Mouse (Mus musculus) ES-E14 (cell line): ENCODE measurements around the gene Zfp760. TPM values are rescaled to one million over a fixed set of nuclear protein-coding genes. Genes with fewer than 3 reads are reported as not detected.
A peak's percentile ranks its signal among the peaks of the same experiment; 100 is the strongest.

Experiments
- DNase-seq: peaks from one replicate; pipeline ENCODE4 v3.0.0-alpha.2; 2013; ENCODE audit warnings: low read depth, low spot score
- H3K27ac ChIP-seq: 2 replicates; pipeline ENCODE4 v1.5.1; 2012; ENCODE audit warnings: low read depth, mild to moderate bottlenecking, low read length, moderate library complexity, mixed read lengths; ENCODE audit not compliant: poor library complexity, insufficient read depth, severe bottlenecking
- H3K36me3 ChIP-seq: 2 replicates; pipeline ENCODE4 v1.6.1; 2012; ENCODE audit warnings: mild to moderate bottlenecking, low read length, moderate library complexity, mixed read lengths; ENCODE audit not compliant: control insufficient read depth, poor library complexity, insufficient read depth, severe bottlenecking
- H3K4me1 ChIP-seq, 2 experiments: fragments of 150-350 bp in 1 of 2; sonication (generic) in 1 of 2; 2 replicates each; pipeline ENCODE4 v1.6.1; 2012; ENCODE audit warnings: low read length in 2 of 2, mild to moderate bottlenecking in 1 of 2, mixed read lengths in 1 of 2; ENCODE audit not compliant: control insufficient read depth in 2 of 2, insufficient read depth in 2 of 2, poor library complexity in 1 of 2
- H3K4me3 ChIP-seq, 2 experiments: fragments of 150-350 bp in 1 of 2; sonication (generic) in 1 of 2; 2 replicates each; pipeline ENCODE4 v1.5.1; 2012; ENCODE audit warnings: low read length in 2 of 2, low read depth in 1 of 2, mild to moderate bottlenecking in 1 of 2, mixed read lengths in 1 of 2; ENCODE audit not compliant: insufficient read depth in 1 of 2, poor library complexity in 1 of 2, severe bottlenecking in 1 of 2
- H3K9ac ChIP-seq: 2 replicates; pipeline ENCODE4 v1.6.1; 2012; ENCODE audit warnings: low read depth, mild to moderate bottlenecking, low read length, mixed read lengths; ENCODE audit not compliant: poor library complexity, insufficient read depth, severe bottlenecking
- H3K9me3 ChIP-seq: fragments of 150-350 bp; sonication (generic); 2 replicates; pipeline ENCODE4 v1.6.1; 2012; ENCODE audit warnings: low read depth, mild to moderate bottlenecking, low read length; ENCODE audit not compliant: control insufficient read depth, insufficient read depth
- CHD2 ChIP-seq: IDR thresholded peaks from 2 replicates; pipeline ENCODE4 v1.6.1; 2014; ENCODE audit warnings: mild to moderate bottlenecking, low read depth, low read length, inconsistent platforms
- HCFC1 ChIP-seq: IDR thresholded peaks from 2 replicates; pipeline ENCODE4 v1.6.1; 2012; ENCODE audit warnings: low read length, inconsistent platforms, borderline replicate concordance; ENCODE audit not compliant: insufficient read depth
- MAFK ChIP-seq: IDR thresholded peaks from 2 replicates; pipeline ENCODE4 v1.6.1; 2014; ENCODE audit warnings: mild to moderate bottlenecking, low read depth, low read length, inconsistent platforms; ENCODE audit not compliant: insufficient read depth
- ZC3H11A ChIP-seq: IDR thresholded peaks from 2 replicates; pipeline ENCODE4 v1.6.1; 2012; ENCODE audit warnings: low read depth, mild to moderate bottlenecking, inconsistent platforms, low read length, borderline replicate concordance
- ZNF384 ChIP-seq: IDR thresholded peaks from 2 replicates; pipeline ENCODE4 v1.6.1; 2012; ENCODE audit warnings: low read depth, low read length, inconsistent platforms
- in situ Hi-C, 2 experiments: fragments of 600-800 bp; cut with MboI; formaldehyde crosslinking; loops; one replicate each; pipeline ENCODE4 v1.15.1; 2025; ENCODE audit warnings: low sequenced_read_pairs in 2 of 2, inconsistent platforms in 1 of 2; ENCODE audit not compliant: unreplicated experiment in 2 of 2
- total RNA-seq: library from RNA; depleted of rRNA; stranded (reverse); fragments of 300-350 nt; gene quantifications from 2 replicates; pipeline ENCODE4 v1.2.3, GENCODE M21; 2012; rRNA removed

The Zfp760 gene
- total RNA-seq, 1 experiment = 10.0 TPM

DNA sequence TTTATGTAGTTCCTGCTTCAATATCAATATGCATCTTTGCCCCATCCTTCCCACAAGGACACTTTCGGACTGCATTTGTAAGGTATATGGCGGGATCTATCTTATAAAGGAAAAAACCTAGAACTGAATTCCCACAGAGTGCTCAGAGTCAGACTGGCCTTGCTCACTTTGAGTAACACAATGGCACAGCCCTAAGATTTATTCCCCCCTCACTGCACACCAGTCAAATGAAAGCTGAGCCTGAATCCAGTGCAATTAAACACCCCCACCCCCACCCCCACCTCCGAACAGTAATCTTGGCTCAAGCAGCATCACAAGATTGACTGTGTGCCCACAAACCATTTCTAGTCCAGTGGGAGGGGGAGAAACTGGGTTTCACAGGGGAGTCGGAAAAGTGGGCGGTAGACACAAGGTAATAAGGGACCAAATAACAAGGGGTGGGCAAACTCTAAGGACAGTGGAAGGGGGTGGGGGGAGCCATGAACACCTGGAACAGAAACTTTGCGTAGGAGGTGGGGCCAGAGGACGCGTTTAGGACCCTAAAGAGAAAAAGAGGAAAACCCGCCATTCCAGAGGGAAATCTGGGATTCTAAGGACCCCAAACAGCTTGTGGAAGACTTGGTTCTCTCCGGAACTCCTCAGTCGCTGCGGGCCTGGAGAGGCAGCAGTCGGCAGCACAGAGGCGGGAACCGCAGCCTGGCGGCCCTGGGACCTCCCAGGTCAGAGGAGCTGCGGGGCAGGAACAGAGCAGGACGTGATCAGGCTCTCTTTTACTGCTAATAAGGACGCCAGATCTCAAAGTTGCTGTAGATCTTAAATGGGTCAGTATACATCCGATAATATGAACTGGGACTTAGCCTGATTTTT, 46.0 kb downstream of the Zfp760 start:
- DNase-seq = no peak
- Histone ChIP-seq H3K27ac (no peak overlapping the region), H3K36me3 (no peaks in the 10 kb centered on the region), H3K9ac (peak overlapping the region; percentile 72), H3K9me3 (no peaks in the 10 kb centered on the region), H3K4me3 (peak overlapping the region; percentile 41 to 57), H3K4me1 (peaks cover 0 to 2% of the 10 kb centered on the region in 2 experiments; a peak in 1 of 4 replicates)
- in situ Hi-C loops = no loop called here
- TF ChIP-seq CHD2 (no peak), ZC3H11A (no peak), ZNF384 (no peak), HCFC1 (no peak), MAFK (no peak)

DNA sequence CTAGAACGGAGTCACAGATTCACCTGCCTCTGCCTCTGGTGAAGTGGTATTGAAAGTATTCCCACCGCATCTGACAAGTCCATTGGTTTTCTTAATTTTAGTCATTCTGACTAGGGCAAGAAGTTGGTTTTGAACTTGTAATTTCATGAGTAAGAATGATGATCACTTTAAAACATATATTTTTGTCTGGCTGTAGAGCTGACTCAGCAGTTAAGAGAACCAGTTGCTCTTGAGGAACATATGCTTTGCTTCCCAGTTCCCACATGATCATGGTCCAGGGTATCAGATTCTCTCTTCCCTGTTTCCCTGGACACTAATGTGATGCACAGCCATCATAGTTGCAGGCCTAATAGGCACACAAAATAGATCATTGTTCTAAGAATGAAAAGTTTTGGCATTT, 62.8 kb downstream of the Zfp760 start:
- no peak for DNase-seq
- in situ Hi-C loops = no loop called here
- H3K9me3 ChIP-seq = no peaks in the 10 kb centered on the region
- no peak for TF ChIP-seq ZNF384
- no peak for TF ChIP-seq ZC3H11A
- no peak for TF ChIP-seq CHD2
- peak; percentile 81 for TF ChIP-seq MAFK
- TF ChIP-seq HCFC1 = no peak
- no peaks in the 10 kb centered on the region for H3K4me1 ChIP-seq
- H3K36me3 ChIP-seq = no peaks in the 10 kb centered on the region
- H3K9ac ChIP-seq = no peak overlapping the region
- H3K4me3 ChIP-seq = no peak overlapping the region
- no peak overlapping the region for H3K27ac ChIP-seq

Other genes with a start within 250 kb of the Zfp760 start
- gene Zfp53, start 218.7 kb upstream of the Zfp760 start, total RNA-seq = 5.0 and 5.9 TPM in 2 replicates
- gene Zfp52, start 172.2 kb upstream of the Zfp760 start, total RNA-seq = 3.4 and 3.7 TPM in 2 replicates
- gene Zfp948, start 140.7 kb upstream of the Zfp760 start, total RNA-seq = 8.2 and 8.9 TPM in 2 replicates
- 0.95 and 1.1 TPM in 2 replicates for gene Zfp983, start 57.1 kb upstream of the Zfp760 start, total RNA-seq
- 3.4 TPM in 1 of 2 replicates, not detected in the other for gene Gm10226, start 15.9 kb upstream of the Zfp760 start, total RNA-seq
- gene Zfp229, start 23.1 kb downstream of the Zfp760 start, total RNA-seq = 47.0 and 47.5 TPM in 2 replicates
- gene Zfp820, start 138.0 kb downstream of the Zfp760 start, total RNA-seq = 6.6 and 8.1 TPM in 2 replicates
- 5.0 and 7.6 TPM in 2 replicates for gene Zfp995, start 202.2 kb downstream of the Zfp760 start, total RNA-seq